Mouse (Mus musculus) gastrocnemius, postnatal 25 days (tissue): ENCODE data around the gene Ano10. TPM values are rescaled to one million over a fixed set of nuclear protein-coding genes. Genes with fewer than 3 reads are reported as not detected.

Experiments used
- DNase-seq: peaks from one replicate; pipeline ENCODE4 v3.0.0; 2022
- total RNA-seq, 2 experiments: library from RNA; stranded (reverse); gene quantifications; 1 replicate in 1 of 2; 2 replicates in 1 of 2; pipeline ENCODE4 v1.2.3; 2021

Ano10 gene
- total RNA-seq, 2 experiments from 2014 or later = 36.6 to 43.5 TPM

GRCm38 (mm10) chr9:122244800-122245165 lies 49.4 kb downstream of the Ano10 start:
- DNase-seq = no peak

DNA sequence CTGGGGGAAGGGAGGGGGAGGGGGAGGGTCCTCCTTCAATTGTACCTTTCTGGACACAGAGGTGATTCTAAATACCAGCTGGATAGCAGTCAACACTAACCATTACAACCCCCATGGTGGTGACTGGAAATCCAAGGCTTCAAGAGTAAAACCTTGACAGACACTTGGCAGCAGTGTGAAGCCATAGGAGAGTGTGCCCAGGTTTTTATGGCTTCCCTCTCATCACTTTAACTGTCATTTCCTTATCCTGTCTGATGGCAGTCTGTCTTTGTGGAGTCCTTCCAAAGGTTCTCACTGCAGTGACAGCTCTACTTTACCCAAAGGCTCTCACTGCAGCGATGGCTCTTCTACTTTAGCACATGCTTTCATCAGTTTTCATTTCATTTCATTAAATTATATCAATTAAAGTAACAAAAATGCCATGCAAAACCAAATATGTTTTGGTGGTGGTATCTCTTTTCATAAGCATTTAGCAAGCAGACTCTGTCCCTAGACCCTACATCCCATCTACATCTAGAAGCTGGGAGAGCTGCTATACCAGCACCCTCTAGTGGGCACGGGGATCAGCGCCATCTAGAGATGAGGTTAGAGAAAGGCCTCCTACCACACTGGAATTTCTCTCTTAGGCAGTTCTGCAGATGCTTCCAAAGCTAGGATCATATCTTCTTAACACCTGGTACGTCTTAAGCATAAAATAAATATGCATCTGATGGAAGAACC lies 50.0 kb downstream of the Ano10 start:
- no peak for DNase-seq

GRCm38 (mm10) chr9:122243297-122243696 lies 50.9 kb downstream of the Ano10 start:
- DNase-seq = no peak

DNA sequence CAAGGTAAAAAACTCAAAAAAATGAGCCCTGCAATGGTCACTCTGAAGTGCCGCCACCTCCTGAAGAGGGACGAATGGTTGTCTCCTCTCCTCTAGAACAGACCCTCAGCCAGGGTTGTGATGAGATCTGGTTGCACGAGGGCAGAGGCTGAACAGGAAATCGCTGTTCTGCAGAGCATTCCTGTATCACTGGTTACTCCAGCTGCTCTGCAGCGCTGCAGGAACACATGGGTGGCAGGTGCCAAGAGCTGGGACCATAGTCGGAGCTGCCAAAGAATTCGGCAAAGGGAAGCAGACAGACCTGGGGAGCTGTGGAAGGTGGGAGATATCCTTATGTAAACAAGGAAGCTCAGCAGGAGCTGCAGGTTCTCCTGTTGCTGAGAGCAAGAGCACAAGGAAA lies 51.4 kb downstream of the Ano10 start:
- no peak for DNase-seq

- DNase-seq = no peak
Measured at GRCm38 (mm10) chr9:122241812-122242400, 52.3 kb downstream of the Ano10 start.

GRCm38 (mm10) chr9:122240629-122241199 lies 53.5 kb downstream of the Ano10 start:
- no peak for DNase-seq

GRCm38 (mm10) chr9:122234741-122235140 lies 59.5 kb downstream of the Ano10 start:
- no peak for DNase-seq

DNA sequence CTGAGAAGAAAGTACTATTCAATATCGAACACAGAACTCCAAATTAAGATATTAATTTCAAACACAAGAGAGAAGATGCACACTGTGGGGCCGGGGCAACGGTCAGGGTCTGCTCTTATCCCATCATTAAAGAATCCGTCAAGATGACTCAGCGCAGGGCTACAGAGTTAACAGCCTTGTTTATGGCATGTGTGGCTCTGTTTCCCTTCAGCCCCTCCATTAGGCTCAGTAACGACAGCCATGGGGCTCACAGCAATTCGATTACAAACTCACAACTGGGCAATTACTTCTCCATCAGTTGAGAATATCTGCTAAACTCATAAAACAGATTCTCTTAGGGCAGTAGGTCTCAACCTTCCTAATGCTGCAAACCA lies 60.3 kb downstream of the Ano10 start:
- no peak for DNase-seq

DNA sequence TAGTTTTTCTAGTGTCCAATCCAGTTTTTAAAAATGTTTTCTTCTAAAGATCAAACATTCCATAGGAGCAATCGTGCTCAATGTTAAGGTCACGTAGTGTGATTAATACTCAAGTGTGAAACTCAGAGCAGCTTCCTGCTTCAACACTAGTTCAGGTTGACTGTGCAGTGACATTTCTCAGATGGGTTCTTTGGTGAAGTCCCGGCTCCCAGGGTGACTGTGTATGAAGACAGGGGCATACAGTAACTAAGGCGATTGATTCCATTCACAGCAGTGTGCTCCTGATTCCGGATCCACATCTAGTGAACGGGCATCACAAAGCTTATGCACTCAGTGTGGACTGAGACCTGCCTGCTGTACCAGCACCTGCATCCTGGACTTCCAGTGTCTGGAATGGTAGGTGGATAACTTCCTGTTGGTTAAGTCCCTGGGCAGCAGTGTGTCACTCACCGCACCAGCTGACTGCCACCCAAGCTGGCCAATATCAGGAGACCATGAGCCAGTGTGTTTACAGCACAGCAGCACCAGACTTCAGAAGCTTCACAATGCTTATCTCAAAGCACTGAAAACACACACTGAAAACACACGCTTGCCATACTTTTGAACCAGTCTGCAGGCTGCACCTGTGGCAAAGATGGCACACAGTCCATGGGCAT lies 60.8 kb downstream of the Ano10 start:
- DNase-seq = no peak

GRCm38 (mm10) chr9:122232912-122233311 lies 61.3 kb downstream of the Ano10 start:
- DNase-seq = no peak

- DNase-seq = no peak
Measured at GRCm38 (mm10) chr9:122230701-122231100, 63.5 kb downstream of the Ano10 start.

- no peak for DNase-seq
Measured at GRCm38 (mm10) chr9:122226419-122226818, 67.8 kb downstream of the Ano10 start.

- DNase-seq = no peak
Measured at GRCm38 (mm10) chr9:122225309-122225708, 68.9 kb downstream of the Ano10 start.

GRCm38 (mm10) chr9:122223005-122223404 lies 71.2 kb downstream of the Ano10 start:
- no peak for DNase-seq

DNA sequence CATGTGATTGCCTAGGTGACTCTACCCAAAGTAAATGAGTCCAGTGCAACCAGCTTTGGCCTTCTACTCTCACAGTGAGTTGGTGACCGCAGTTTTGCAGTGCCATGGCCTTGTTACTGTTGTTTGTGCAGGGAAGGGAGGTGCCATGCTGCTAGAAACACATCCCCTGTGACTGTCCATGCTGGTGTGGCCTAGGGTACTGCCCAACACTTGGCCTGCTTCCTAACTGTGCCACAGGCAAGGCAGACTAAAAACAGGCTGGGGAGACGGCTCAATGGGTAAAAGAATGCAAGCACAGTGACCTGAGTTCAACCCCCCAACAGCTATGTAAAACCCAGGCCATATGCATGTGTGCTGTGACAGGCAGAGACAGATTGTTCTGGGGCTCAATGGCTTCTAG lies 74.3 kb downstream of the Ano10 start:
- no peak for DNase-seq

GRCm38 (mm10) chr9:122216945-122217529 lies 77.2 kb downstream of the Ano10 start:
- no peak for DNase-seq

- no peak for DNase-seq
Measured at GRCm38 (mm10) chr9:122215118-122215517, 79.1 kb downstream of the Ano10 start.

DNA sequence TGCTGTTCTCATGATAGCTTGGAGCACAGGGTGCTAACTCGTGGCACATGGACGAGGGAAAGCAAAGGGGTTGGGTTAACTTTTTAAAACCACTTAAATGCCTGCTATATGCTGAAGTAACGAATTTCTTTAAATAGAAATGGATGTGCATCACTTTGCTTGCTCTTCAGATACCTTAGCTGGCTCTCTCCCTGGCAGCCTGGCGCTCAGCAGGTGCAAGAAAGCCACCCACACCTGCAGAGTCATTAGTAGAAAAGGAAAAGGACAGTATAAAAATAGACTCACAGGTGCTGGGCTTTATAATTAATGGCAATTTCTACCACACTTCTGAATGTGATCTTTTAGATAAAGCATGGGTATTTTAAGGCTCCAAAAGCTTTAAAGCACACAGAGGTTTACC lies 85.9 kb downstream of the Ano10 start:
- no peak for DNase-seq

- DNase-seq = no peak
Measured at GRCm38 (mm10) chr9:122205543-122206200, 88.6 kb downstream of the Ano10 start.

- DNase-seq = no peak
Measured at GRCm38 (mm10) chr9:122204508-122204907, 89.7 kb downstream of the Ano10 start.

DNA sequence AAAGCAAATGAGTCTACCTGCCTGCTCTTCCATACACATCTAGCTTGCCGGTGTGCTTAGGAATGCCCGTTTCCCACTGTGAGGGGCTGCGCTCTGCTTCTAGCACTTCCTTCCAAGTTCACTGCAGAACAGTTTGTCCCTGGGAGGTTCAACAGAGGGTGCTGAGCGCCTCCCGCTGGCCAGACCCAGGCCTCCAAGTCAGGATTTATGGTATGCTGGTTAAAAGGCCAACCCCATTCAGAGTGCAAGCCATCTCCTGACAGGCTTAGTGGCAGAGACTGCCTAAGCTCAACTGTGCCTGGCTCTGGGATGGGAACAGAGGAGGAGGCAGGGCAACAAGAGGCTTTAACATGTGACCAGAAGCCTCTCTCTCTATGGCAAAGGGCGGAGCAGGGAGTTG lies 95.0 kb downstream of the Ano10 start:
- DNase-seq = peak; percentile 86

DNA sequence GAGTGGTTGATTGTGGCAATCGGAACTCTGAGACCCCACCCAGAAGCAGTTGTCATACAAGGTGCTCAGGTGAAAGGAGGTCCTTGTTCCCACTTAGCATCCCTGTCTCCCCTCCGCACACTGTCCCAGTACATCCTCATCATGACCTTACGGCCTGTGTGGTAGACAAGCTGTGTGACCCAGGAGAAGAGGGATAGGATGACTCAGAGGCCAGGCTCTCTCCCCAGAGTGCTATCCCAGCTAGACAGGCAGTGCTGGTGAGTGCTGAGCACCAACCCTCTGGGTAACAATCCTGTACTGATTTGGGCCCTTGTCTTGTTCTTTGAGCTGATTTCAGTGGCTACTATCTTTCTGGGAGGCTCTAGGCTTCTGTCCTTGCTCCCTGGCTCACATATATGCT lies 95.6 kb downstream of the Ano10 start:
- no peak for DNase-seq
